Mouse (Mus musculus) midbrain, embryonic 16.5 days (tissue): ENCODE measurements around the gene Rnf130. TPM values are rescaled to one million over a fixed set of nuclear protein-coding genes. Genes with fewer than 3 reads are reported as not detected.

Experiments used
- ATAC-seq: fragments of 200-750 bp; cut with Nextera tagmentation; 2 replicates; pipeline ENCODE4 v1.8.0; 2017; ENCODE audit warnings: moderate TSS enrichment
- H3K27ac ChIP-seq: fragments of 300-500 bp; sonication (generic); 2 replicates; pipeline ENCODE4 v1.5.1; 2014; ENCODE audit warnings: mild to moderate bottlenecking, low read length, mixed read lengths
- H3K27me3 ChIP-seq: fragments of 300-500 bp; sonication (generic); 2 replicates; pipeline ENCODE4 v1.6.1; 2014; ENCODE audit warnings: low read depth, low read length, mixed read lengths; ENCODE audit not compliant: control insufficient read depth, insufficient read depth
- H3K36me3 ChIP-seq: fragments of 300-500 bp; sonication (generic); 2 replicates; pipeline ENCODE4 v1.6.1; 2014; ENCODE audit warnings: mild to moderate bottlenecking, low read length, moderate library complexity, mixed read lengths; ENCODE audit not compliant: control insufficient read depth, insufficient read depth
- H3K4me1 ChIP-seq: fragments of 300-500 bp; sonication (generic); 2 replicates; pipeline ENCODE4 v1.6.1; 2014; ENCODE audit warnings: mild to moderate bottlenecking, low read length, mixed read lengths; ENCODE audit not compliant: control insufficient read depth, insufficient read depth
- H3K4me2 ChIP-seq: fragments of 300-500 bp; sonication (generic); 2 replicates; pipeline ENCODE4 v1.6.1; 2014; ENCODE audit warnings: mild to moderate bottlenecking, low read length, mixed read lengths
- H3K4me3 ChIP-seq: fragments of 300-500 bp; sonication (generic); 2 replicates; pipeline ENCODE4 v1.5.1; 2014; ENCODE audit warnings: low read depth, mild to moderate bottlenecking, low read length, moderate library complexity, mixed read lengths
- H3K9ac ChIP-seq: fragments of 300-500 bp; sonication (generic); 2 replicates; pipeline ENCODE4 v1.6.1; 2014; ENCODE audit warnings: low read depth, low read length, mixed read lengths
- H3K9me3 ChIP-seq: fragments of 300-500 bp; sonication (generic); replicated peaks from 2 replicates; pipeline ENCODE4 v1.6.1; 2014; ENCODE audit warnings: mild to moderate bottlenecking, low read length, mixed read lengths; ENCODE audit not compliant: control insufficient read depth, poor library complexity, severe bottlenecking
- WGBS: fragments of 180-500 bp; shearing (Covaris S2); extraction: QIAGEN DNeasy Blood & Tissue Kit; methylation state at CpG from one replicate; pipeline ENCODE4 v1.1.7; 2014; 5-methylcytosine and 5-hydroxymethylcytosine counted together
- polyA plus RNA-seq: library from polyadenylated mRNA; unstranded; fragments of >200 nt; fragmentation: Nextera tagmentation; extraction: Ambion mirVana; gene quantifications from 2 replicates; pipeline ENCODE4 v1.2.1, GENCODE M21; 2015

The Rnf130 gene
- polyA plus RNA-seq, 1 experiment from 2014 or later, result 51.4 TPM

- ATAC-seq, result no peak
- no peak overlapping the region for H3K4me3 ChIP-seq
- no peak overlapping the region for H3K9ac ChIP-seq
- no peaks in the 10 kb centered on the region for H3K4me1 ChIP-seq
- no peak overlapping the region for H3K4me2 ChIP-seq
- no peaks in the 10 kb centered on the region for H3K27me3 ChIP-seq
- H3K27ac ChIP-seq, result no peak overlapping the region
- WGBS, result 93% methylated on average over 4 of the region's 4 CpGs
- H3K9me3 ChIP-seq, result no peaks in the 10 kb centered on the region
- H3K36me3 ChIP-seq, result no peaks in the 10 kb centered on the region
These were observed 40.1 kb upstream of the Rnf130 start for GRCm38 (mm10) chr11:49985009-49985408.

GRCm38 (mm10) chr11:49986277-49987036 is 38.7 kb upstream of the Rnf130 start:
- H3K4me1 ChIP-seq, result no peaks in the 10 kb centered on the region
- H3K36me3 ChIP-seq, result no peaks in the 10 kb centered on the region
- WGBS, result 23% methylated on average over 10 of the region's 10 CpGs
- H3K9me3 ChIP-seq, result no peaks in the 10 kb centered on the region
- H3K27ac ChIP-seq, result no peak overlapping the region
- H3K4me3 ChIP-seq, result no peak overlapping the region
- H3K9ac ChIP-seq, result no peak overlapping the region
- ATAC-seq, result peak; percentile 68; the same call in 1 of the 2 replicates
- no peaks in the 10 kb centered on the region for H3K27me3 ChIP-seq
- no peak overlapping the region for H3K4me2 ChIP-seq

GRCm38 (mm10) chr11:49994536-49994935 is 30.6 kb upstream of the Rnf130 start:
- Histone ChIP-seq H3K36me3 (no peaks in the 10 kb centered on the region), H3K27ac (no peak overlapping the region), H3K4me1 (no peaks in the 10 kb centered on the region), H3K4me3 (no peak overlapping the region), H3K9me3 (no peaks in the 10 kb centered on the region), H3K4me2 (no peak overlapping the region), H3K27me3 (no peaks in the 10 kb centered on the region), H3K9ac (no peak overlapping the region)
- no peak for ATAC-seq
- WGBS, result 89% methylated on average over 2 of the region's 2 CpGs

- H3K9ac ChIP-seq, result no peak overlapping the region
- H3K4me3 ChIP-seq, result no peak overlapping the region
- ATAC-seq, result no peak
- no peak overlapping the region for H3K27ac ChIP-seq
- H3K27me3 ChIP-seq, result no peaks in the 10 kb centered on the region
- 73% methylated on average over 4 of the region's 4 CpGs for WGBS
- H3K9me3 ChIP-seq, result no peaks in the 10 kb centered on the region
- no peaks in the 10 kb centered on the region for H3K4me1 ChIP-seq
- no peaks in the 10 kb centered on the region for H3K36me3 ChIP-seq
- H3K4me2 ChIP-seq, result no peak overlapping the region
These were observed 28.7 kb upstream of the Rnf130 start for GRCm38 (mm10) chr11:49996398-49996797.

GRCm38 (mm10) chr11:49997321-49997720 is 27.8 kb upstream of the Rnf130 start:
- Histone ChIP-seq H3K27me3 (no peaks in the 10 kb centered on the region), H3K9ac (no peak overlapping the region), H3K9me3 (no peaks in the 10 kb centered on the region), H3K4me2 (no peak overlapping the region), H3K4me1 (no peaks in the 10 kb centered on the region), H3K4me3 (no peak overlapping the region), H3K27ac (no peak overlapping the region), H3K36me3 (no peaks in the 10 kb centered on the region)
- ATAC-seq, result no peak
- WGBS, result 92% methylated on average over 5 of the region's 5 CpGs

- H3K9ac ChIP-seq, result no peak overlapping the region
- H3K4me2 ChIP-seq, result no peak overlapping the region
- no peaks in the 10 kb centered on the region for H3K27me3 ChIP-seq
- no peaks in the 10 kb centered on the region for H3K4me1 ChIP-seq
- no peaks in the 10 kb centered on the region for H3K36me3 ChIP-seq
- no peaks in the 10 kb centered on the region for H3K9me3 ChIP-seq
- no peak overlapping the region for H3K4me3 ChIP-seq
- ATAC-seq, result no peak
- H3K27ac ChIP-seq, result no peak overlapping the region
- WGBS, result 97% methylated on average over 4 of the region's 4 CpGs
These were observed 22.3 kb upstream of the Rnf130 start for GRCm38 (mm10) chr11:50002853-50003252.

- Histone ChIP-seq H3K9me3 (no peaks in the 10 kb centered on the region), H3K4me3 (no peak overlapping the region), H3K9ac (no peak overlapping the region), H3K27me3 (no peaks in the 10 kb centered on the region), H3K36me3 (no peaks in the 10 kb centered on the region), H3K4me1 (no peaks in the 10 kb centered on the region), H3K4me2 (no peak overlapping the region), H3K27ac (no peak overlapping the region)
- 72% methylated on average over 10 of the region's 10 CpGs for WGBS
- no peak for ATAC-seq
These were observed 17.4 kb upstream of the Rnf130 start for GRCm38 (mm10) chr11:50007776-50008175.

- no peak for ATAC-seq
- Histone ChIP-seq H3K4me1 (no peaks in the 10 kb centered on the region), H3K27ac (no peak overlapping the region), H3K9ac (no peak overlapping the region), H3K9me3 (no peaks in the 10 kb centered on the region), H3K36me3 (no peaks in the 10 kb centered on the region), H3K4me2 (no peak overlapping the region), H3K27me3 (no peaks in the 10 kb centered on the region), H3K4me3 (no peak overlapping the region)
- WGBS, result 16% methylated on average over 5 of the region's 5 CpGs
These were observed 16.9 kb upstream of the Rnf130 start for GRCm38 (mm10) chr11:50008231-50008630.

- H3K4me3 ChIP-seq, result no peak overlapping the region
- no peak overlapping the region for H3K9ac ChIP-seq
- no peaks in the 10 kb centered on the region for H3K27me3 ChIP-seq
- no peaks in the 10 kb centered on the region for H3K4me1 ChIP-seq
- H3K9me3 ChIP-seq, result no peaks in the 10 kb centered on the region
- H3K36me3 ChIP-seq, result no peaks in the 10 kb centered on the region
- ATAC-seq, result no peak
- no peak overlapping the region for H3K27ac ChIP-seq
- no peak overlapping the region for H3K4me2 ChIP-seq
- WGBS, result 54% methylated on average over 6 of the region's 6 CpGs
These were observed 12.1 kb upstream of the Rnf130 start for GRCm38 (mm10) chr11:50013016-50013415.
